Mouse (Mus musculus) lung, embryonic 15.5 days (tissue): ENCODE measurements around the gene Gpx1. TPM values are rescaled to one million over a fixed set of nuclear protein-coding genes. Genes with fewer than 3 reads are reported as not detected.
A peak's percentile ranks its signal among the peaks of the same experiment; 100 is the strongest.
"Not testable (repeated sequence)": the region's sequence is repeated elsewhere in the genome, so short reads cannot be mapped to it uniquely, and the experiment has no call there.

Source experiments
- ATAC-seq: fragments of 200-750 bp; cut with Nextera tagmentation; 2 replicates; pipeline ENCODE4 v1.8.0; 2017; ENCODE audit warnings: moderate number of reproducible peaks, borderline replicate concordance; ENCODE audit not compliant: low FRiP score, low TSS enrichment; ENCODE audit errors: extremely low read depth
- H3K27ac ChIP-seq: fragments of 300-500 bp; sonication (generic); 2 replicates; pipeline ENCODE4 v1.5.1; 2015; ENCODE audit warnings: moderate library complexity, mild to moderate bottlenecking, inconsistent platforms
- H3K27me3 ChIP-seq: fragments of 300-500 bp; sonication (generic); 2 replicates; pipeline ENCODE4 v1.6.1; 2015; ENCODE audit warnings: inconsistent platforms
- H3K36me3 ChIP-seq: fragments of 300-500 bp; sonication (generic); 2 replicates; pipeline ENCODE4 v1.6.1; 2015; ENCODE audit warnings: inconsistent platforms
- H3K4me1 ChIP-seq: fragments of 300-500 bp; sonication (generic); 2 replicates; pipeline ENCODE4 v1.6.1; 2015; ENCODE audit warnings: inconsistent platforms
- H3K4me2 ChIP-seq: fragments of 300-500 bp; sonication (generic); 2 replicates; pipeline ENCODE4 v1.6.1; 2015; ENCODE audit warnings: inconsistent platforms, mild to moderate bottlenecking, moderate library complexity
- H3K4me3 ChIP-seq: fragments of 300-500 bp; sonication (generic); 2 replicates; pipeline ENCODE4 v1.5.1; 2015; ENCODE audit warnings: mild to moderate bottlenecking, inconsistent platforms
- H3K9ac ChIP-seq: fragments of 300-500 bp; sonication (generic); 2 replicates; pipeline ENCODE4 v1.6.1; 2015; ENCODE audit warnings: inconsistent platforms
- H3K9me3 ChIP-seq: fragments of 300-500 bp; sonication (generic); 2 replicates; pipeline ENCODE4 v1.6.1; 2016; ENCODE audit warnings: inconsistent platforms
- WGBS: fragments of 180-500 bp; shearing (Covaris S2); methylation state at CpG from one replicate; pipeline ENCODE4 v1.1.7; 2015; 5-methylcytosine and 5-hydroxymethylcytosine counted together
- polyA plus RNA-seq: library from polyadenylated mRNA; unstranded; fragments of >200 nt; fragmentation: Nextera tagmentation; extraction: Ambion mirVana; gene quantifications from 2 replicates; pipeline ENCODE4 v1.2.1, GENCODE M21; 2015

Gene Gpx1
- polyA plus RNA-seq, 1 experiment from 2014 or later = 654 TPM

- Histone ChIP-seq H3K36me3 (peaks cover 16% of the 10 kb centered on the region; the same call in 1 of the 2 replicates), H3K9me3 (no peaks in the 10 kb centered on the region), H3K4me3 (peak overlapping the region; percentile 98), H3K9ac (peak overlapping the region; percentile 100), H3K27ac (peak overlapping the region; percentile 100), H3K27me3 (no peaks in the 10 kb centered on the region), H3K4me2 (peak overlapping the region; percentile 74), H3K4me1 (peaks cover 44% of the 10 kb centered on the region)
- no peak for ATAC-seq
- WGBS = 7% methylated on average over 12 of the region's 12 CpGs
Measured at GRCm38 (mm10) chr9:108307021-108307807, 31.5 kb upstream of the Gpx1 start.

GRCm38 (mm10) chr9:108308141-108308540 lies 30.6 kb upstream of the Gpx1 start:
- H3K4me3 ChIP-seq = peak overlapping the region; percentile 98
- no peaks in the 10 kb centered on the region for H3K9me3 ChIP-seq
- no peak for ATAC-seq
- no peak overlapping the region for H3K27ac ChIP-seq
- 0 out of 2 replicates have a peak, but pooled peaks cover 7% of the 10 kb centered on the region for H3K36me3 ChIP-seq
- peak overlapping the region; percentile 74 for H3K4me2 ChIP-seq
- H3K4me1 ChIP-seq = peaks cover 44% of the 10 kb centered on the region
- peak overlapping the region; percentile 50 for H3K9ac ChIP-seq
- H3K27me3 ChIP-seq = no peaks in the 10 kb centered on the region
- 41% methylated on average over 2 of the region's 2 CpGs for WGBS

GRCm38 (mm10) chr9:108317572-108317971 lies 21.1 kb upstream of the Gpx1 start:
- WGBS = 94% methylated on average over 3 of the region's 3 CpGs

GRCm38 (mm10) chr9:108318462-108318861 lies 20.2 kb upstream of the Gpx1 start:
- Histone ChIP-seq H3K9ac (no peak overlapping the region), H3K27me3 (no peaks in the 10 kb centered on the region), H3K9me3 (no peaks in the 10 kb centered on the region), H3K4me3 (no peak overlapping the region), H3K4me2 (no peak overlapping the region), H3K27ac (no peak overlapping the region), H3K4me1 (no peaks in the 10 kb centered on the region), H3K36me3 (peaks cover 38% of the 10 kb centered on the region)
- no peak for ATAC-seq
- 86% methylated on average over 2 of the region's 2 CpGs for WGBS

More at GRCm38 (mm10) chr9:108317572-108317971, 21.1 kb upstream of the Gpx1 start:
- H3K4me2 ChIP-seq = no peak overlapping the region
- no peak overlapping the region for H3K4me3 ChIP-seq
- H3K9me3 ChIP-seq = no peaks in the 10 kb centered on the region
- no peaks in the 10 kb centered on the region for H3K27me3 ChIP-seq
- ATAC-seq = no peak
- no peak overlapping the region for H3K27ac ChIP-seq
- no peak overlapping the region for H3K9ac ChIP-seq
- H3K36me3 ChIP-seq = peaks cover 38% of the 10 kb centered on the region
- no peaks in the 10 kb centered on the region for H3K4me1 ChIP-seq

- H3K9ac ChIP-seq, H3K4me3 ChIP-seq, ATAC-seq, H3K4me2 ChIP-seq, H3K27ac ChIP-seq, H3K4me1 ChIP-seq, H3K27me3 ChIP-seq, H3K9me3 ChIP-seq: not testable (repeated sequence)
- 86% methylated on average over 7 of the region's 7 CpGs for WGBS
- peaks cover 31% of the 10 kb centered on the region for H3K36me3 ChIP-seq
Measured at GRCm38 (mm10) chr9:108322054-108322453, 16.6 kb upstream of the Gpx1 start.

- no peak overlapping the region for H3K9ac ChIP-seq
- peaks cover 50% of the 10 kb centered on the region for H3K36me3 ChIP-seq
- H3K4me1 ChIP-seq = no peaks in the 10 kb centered on the region
- no peaks in the 10 kb centered on the region for H3K27me3 ChIP-seq
- H3K9me3 ChIP-seq = no peaks in the 10 kb centered on the region
- H3K4me2 ChIP-seq = no peak overlapping the region
- no peak overlapping the region for H3K4me3 ChIP-seq
- WGBS = 87% methylated on average over 1 of the region's 1 CpGs
- no peak for ATAC-seq
- no peak overlapping the region for H3K27ac ChIP-seq
Measured at GRCm38 (mm10) chr9:108324784-108325183, 13.9 kb upstream of the Gpx1 start.

GRCm38 (mm10) chr9:108325811-108326210 lies 12.9 kb upstream of the Gpx1 start:
- no peaks in the 10 kb centered on the region for H3K27me3 ChIP-seq
- WGBS = 100% methylated on average over 2 of the region's 2 CpGs
- H3K4me3 ChIP-seq = no peak overlapping the region
- no peaks in the 10 kb centered on the region for H3K9me3 ChIP-seq
- no peaks in the 10 kb centered on the region for H3K4me1 ChIP-seq
- no peak overlapping the region for H3K27ac ChIP-seq
- peaks cover 55% of the 10 kb centered on the region for H3K36me3 ChIP-seq
- H3K4me2 ChIP-seq = no peak overlapping the region
- H3K9ac ChIP-seq = no peak overlapping the region
- no peak for ATAC-seq

- H3K36me3 ChIP-seq = peaks cover 38% of the 10 kb centered on the region
- peak overlapping the region; percentile 79 for H3K4me2 ChIP-seq
- H3K27me3 ChIP-seq = no peaks in the 10 kb centered on the region
- H3K27ac ChIP-seq = peak overlapping the region; percentile 94
- peak overlapping the region; percentile 57; the same call in 1 of the 2 replicates for H3K4me3 ChIP-seq
- no peak for ATAC-seq
- peaks cover 37% of the 10 kb centered on the region for H3K4me1 ChIP-seq
- no peak overlapping the region for H3K9ac ChIP-seq
- no peaks in the 10 kb centered on the region for H3K9me3 ChIP-seq
- 65% methylated on average over 10 of the region's 10 CpGs for WGBS
Measured at GRCm38 (mm10) chr9:108337848-108338550, 704 bp upstream of the Gpx1 start.

GRCm38 (mm10) chr9:108338551-108338885 lies 185 bp upstream of the Gpx1 start:
- H3K4me2 ChIP-seq = peak overlapping the region; percentile 79
- peak overlapping the region; percentile 57 for H3K4me3 ChIP-seq
- ATAC-seq = no peak
- H3K36me3 ChIP-seq = peaks cover 33% of the 10 kb centered on the region
- H3K9ac ChIP-seq = 0 out of 2 replicates have a peak overlapping the region, but pooled peaks have one; percentile 28
- H3K9me3 ChIP-seq = no peaks in the 10 kb centered on the region
- H3K27ac ChIP-seq = peak overlapping the region; percentile 94
- WGBS = 29% methylated on average over 6 of the region's 6 CpGs
- H3K27me3 ChIP-seq = no peaks in the 10 kb centered on the region
- H3K4me1 ChIP-seq = peaks cover 37% of the 10 kb centered on the region

- WGBS = 8% methylated on average over 20 of the region's 20 CpGs
- Histone ChIP-seq H3K36me3 (peaks cover 20% of the 10 kb centered on the region), H3K4me3 (peak overlapping the region; percentile 57), H3K9ac (peak overlapping the region; percentile 72), H3K27ac (peak overlapping the region; percentile 94), H3K27me3 (no peaks in the 10 kb centered on the region), H3K4me2 (peak overlapping the region; percentile 79), H3K4me1 (peaks cover 37% of the 10 kb centered on the region), H3K9me3 (no peaks in the 10 kb centered on the region)
- ATAC-seq = no peak
Measured at GRCm38 (mm10) chr9:108339886-108340257, 1.2 kb downstream of the Gpx1 start.

GRCm38 (mm10) chr9:108340258-108341138 lies 1.8 kb downstream of the Gpx1 start:
- Histone ChIP-seq H3K9me3 (no peaks in the 10 kb centered on the region), H3K27ac (0 out of 2 replicates have a peak overlapping the region, but pooled peaks have one; percentile 30), H3K4me1 (peaks cover 37% of the 10 kb centered on the region), H3K4me3 (peak overlapping the region; percentile 57), H3K27me3 (no peaks in the 10 kb centered on the region), H3K4me2 (peak overlapping the region; percentile 79), H3K9ac (peak overlapping the region; percentile 72), H3K36me3 (peaks cover 13% of the 10 kb centered on the region)
- 40% methylated on average over 10 of the region's 10 CpGs for WGBS
- no peak for ATAC-seq
